Mouse (Mus musculus): ENCODE measurements around the gene Msx1. TPM values are rescaled to one million over a fixed set of nuclear protein-coding genes. Genes with fewer than 3 reads are reported as not detected.
A peak's percentile ranks its signal among the peaks of the same experiment; 100 is the strongest.

The Msx1 gene
- 2.0 and 2.5 TPM in 2 replicates for polyA plus RNA-seq (2015; fragmentation: Nextera tagmentation; extraction: Ambion mirVana)

DNA sequence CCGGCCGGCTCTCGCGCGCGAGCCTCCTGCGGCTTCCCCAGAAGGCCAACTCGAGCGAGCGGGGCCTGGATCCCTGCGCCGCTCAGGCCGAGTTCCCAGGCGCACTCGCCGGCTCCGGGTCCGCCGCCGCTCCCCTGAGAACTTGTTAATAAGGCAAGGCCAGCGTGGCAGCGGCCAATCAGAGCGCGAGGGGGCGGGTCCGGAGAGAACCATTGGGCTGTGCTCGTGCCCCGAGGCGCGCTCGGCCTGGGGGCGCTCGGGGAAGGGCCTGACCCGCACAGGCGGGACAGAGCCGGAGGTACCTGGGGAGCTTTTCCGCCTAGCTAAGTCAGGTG lies at the start of gene Msx1:
Gene Msx1 (minus strand): TSS at position 123 of the 335 bp plus-strand sequence.
- peaks cover 88% of the 10 kb centered on the region for H3K27me3 ChIP-seq (ENCODE audit: control insufficient read depth, insufficient read depth, low read length)
- peak within 1 kb of the TSS; percentile 43 for H3K4me3 ChIP-seq (replicated peaks; ENCODE audit: low read length)
- peak within 1 kb of the TSS; percentile 74 for H3K4me2 ChIP-seq (ENCODE audit: low read depth, low read length)
- no peak within 1 kb of the TSS for H3K27ac ChIP-seq (ENCODE audit: low read length)
- 0 out of 2 replicates have a peak, but pooled peaks cover 2% of the 10 kb centered on the region for H3K9me3 ChIP-seq (replicated peaks; ENCODE audit: control insufficient read depth, low read length)
- peak within 1 kb of the TSS; percentile 54 for H3K9ac ChIP-seq (ENCODE audit: low read length)
- peak; percentile 90 for ATAC-seq (ENCODE audit: insufficient read depth, low FRiP score)
- peaks cover 9% of the 10 kb centered on the region for H3K4me1 ChIP-seq (ENCODE audit: control insufficient read depth, insufficient read depth, low read length)
- no peaks in the 10 kb centered on the region for H3K36me3 ChIP-seq (ENCODE audit: control insufficient read depth, insufficient read depth, low read length)
- under 1% methylated on average over 36 of the region's 37 CpGs for WGBS

- no peak overlapping the region for H3K4me2 ChIP-seq (ENCODE audit: low read depth, low read length)
- H3K27me3 ChIP-seq (ENCODE audit: control insufficient read depth, insufficient read depth, low read length) = no peaks in the 10 kb centered on the region
- no peaks in the 10 kb centered on the region for H3K9me3 ChIP-seq (replicated peaks; ENCODE audit: control insufficient read depth, low read length)
- H3K4me3 ChIP-seq (replicated peaks; ENCODE audit: low read length) = no peak overlapping the region
- no peak overlapping the region for H3K27ac ChIP-seq (ENCODE audit: low read length)
- 53% methylated on average over 6 of the region's 6 CpGs for WGBS
- ATAC-seq (ENCODE audit: insufficient read depth, low FRiP score) = no peak
- H3K36me3 ChIP-seq (ENCODE audit: control insufficient read depth, insufficient read depth, low read length) = no peaks in the 10 kb centered on the region
- no peak overlapping the region for H3K9ac ChIP-seq (ENCODE audit: low read length)
- H3K4me1 ChIP-seq (ENCODE audit: control insufficient read depth, insufficient read depth, low read length) = no peaks in the 10 kb centered on the region
These were observed 41.1 kb upstream of the Msx1 start for GRCm38 (mm10) chr5:37865471-37865870.

DNA sequence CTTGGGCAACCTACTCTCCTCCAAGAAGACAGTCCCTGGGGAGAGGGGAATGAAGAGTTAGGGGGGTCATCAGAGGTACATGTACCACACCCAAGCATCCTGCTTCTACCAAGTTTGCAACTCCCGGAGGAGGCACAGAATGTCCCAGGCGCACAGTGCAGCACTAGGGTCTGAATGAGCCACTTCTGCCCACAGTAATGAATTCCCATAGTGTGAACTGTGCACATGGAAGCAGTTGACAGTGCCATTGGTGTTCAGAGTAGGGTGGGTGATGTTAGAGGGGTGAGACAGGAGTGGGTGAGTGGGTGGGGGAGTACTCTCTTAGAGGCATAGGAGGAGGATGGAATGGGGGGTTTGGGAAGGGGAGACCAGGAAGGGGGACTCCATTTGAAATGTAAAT lies 39.9 kb upstream of the Msx1 start:
- Histone ChIP-seq H3K36me3 (ENCODE audit: control insufficient read depth, insufficient read depth, low read length) (no peaks in the 10 kb centered on the region), H3K27me3 (ENCODE audit: control insufficient read depth, insufficient read depth, low read length) (no peaks in the 10 kb centered on the region), H3K9me3 (replicated peaks; ENCODE audit: control insufficient read depth, low read length) (no peaks in the 10 kb centered on the region), H3K4me1 (ENCODE audit: control insufficient read depth, insufficient read depth, low read length) (no peaks in the 10 kb centered on the region), H3K9ac (ENCODE audit: low read length) (no peak overlapping the region), H3K4me2 (ENCODE audit: low read depth, low read length) (no peak overlapping the region), H3K4me3 (replicated peaks; ENCODE audit: low read length) (no peak overlapping the region), H3K27ac (ENCODE audit: low read length) (no peak overlapping the region)
- 89% methylated on average over 2 of the region's 2 CpGs for WGBS
- ATAC-seq (ENCODE audit: insufficient read depth, low FRiP score) = no peak

DNA sequence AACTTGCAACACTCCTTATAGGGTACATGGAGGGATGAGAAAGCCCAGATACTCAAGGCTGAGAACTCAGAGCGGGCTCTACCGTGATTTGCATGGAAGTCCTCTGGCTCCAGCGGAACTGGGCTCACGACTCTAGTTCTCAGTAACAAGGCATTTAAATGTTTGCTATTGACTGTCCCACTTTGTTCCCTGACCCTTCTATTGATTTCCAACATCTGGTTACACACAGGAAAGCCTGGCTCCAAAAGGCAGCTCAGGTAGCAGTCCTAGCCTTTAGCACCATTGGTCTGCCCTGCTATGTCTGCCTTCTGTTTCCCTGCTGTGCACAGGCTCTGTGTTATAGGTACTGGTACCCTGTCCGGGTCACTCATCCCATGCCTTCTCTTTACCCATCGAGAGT lies 36.5 kb upstream of the Msx1 start:
- Histone ChIP-seq H3K27me3 (ENCODE audit: control insufficient read depth, insufficient read depth, low read length) (no peaks in the 10 kb centered on the region), H3K9me3 (replicated peaks; ENCODE audit: control insufficient read depth, low read length) (no peaks in the 10 kb centered on the region)

GRCm38 (mm10) chr5:37860151-37860721 lies 35.9 kb upstream of the Msx1 start:
- 53% methylated on average over 7 of the region's 7 CpGs for WGBS
- H3K9ac ChIP-seq (ENCODE audit: low read length) = no peak overlapping the region
- no peak overlapping the region for H3K4me3 ChIP-seq (replicated peaks; ENCODE audit: low read length)
- H3K27me3 ChIP-seq (ENCODE audit: control insufficient read depth, insufficient read depth, low read length) = no peaks in the 10 kb centered on the region
- no peaks in the 10 kb centered on the region for H3K36me3 ChIP-seq (ENCODE audit: control insufficient read depth, insufficient read depth, low read length)
- no peak overlapping the region for H3K4me2 ChIP-seq (ENCODE audit: low read depth, low read length)
- H3K4me1 ChIP-seq (ENCODE audit: control insufficient read depth, insufficient read depth, low read length) = no peaks in the 10 kb centered on the region
- no peak overlapping the region for H3K27ac ChIP-seq (ENCODE audit: low read length)
- H3K9me3 ChIP-seq (replicated peaks; ENCODE audit: control insufficient read depth, low read length) = no peaks in the 10 kb centered on the region
- ATAC-seq (ENCODE audit: insufficient read depth, low FRiP score) = no peak

More for the DNA sequence above, 36.5 kb upstream of the Msx1 start:
- Histone ChIP-seq H3K27ac (ENCODE audit: low read length) (no peak overlapping the region), H3K36me3 (ENCODE audit: control insufficient read depth, insufficient read depth, low read length) (no peaks in the 10 kb centered on the region), H3K4me2 (ENCODE audit: low read depth, low read length) (no peak overlapping the region), H3K4me3 (replicated peaks; ENCODE audit: low read length) (no peak overlapping the region), H3K4me1 (ENCODE audit: control insufficient read depth, insufficient read depth, low read length) (no peaks in the 10 kb centered on the region), H3K9ac (ENCODE audit: low read length) (no peak overlapping the region)
- 67% methylated on average over 6 of the region's 6 CpGs for WGBS
- no peak for ATAC-seq (ENCODE audit: insufficient read depth, low FRiP score)

- H3K4me2 ChIP-seq (ENCODE audit: low read depth, low read length) = no peak overlapping the region
- H3K27ac ChIP-seq (ENCODE audit: low read length) = no peak overlapping the region
- H3K9me3 ChIP-seq (replicated peaks; ENCODE audit: control insufficient read depth, low read length) = no peaks in the 10 kb centered on the region
- no peak for ATAC-seq (ENCODE audit: insufficient read depth, low FRiP score)
- H3K27me3 ChIP-seq (ENCODE audit: control insufficient read depth, insufficient read depth, low read length) = no peaks in the 10 kb centered on the region
- H3K4me3 ChIP-seq (replicated peaks; ENCODE audit: low read length) = no peak overlapping the region
- 57% methylated on average over 14 of the region's 14 CpGs for WGBS
- no peaks in the 10 kb centered on the region for H3K36me3 ChIP-seq (ENCODE audit: control insufficient read depth, insufficient read depth, low read length)
- no peaks in the 10 kb centered on the region for H3K4me1 ChIP-seq (ENCODE audit: control insufficient read depth, insufficient read depth, low read length)
- H3K9ac ChIP-seq (ENCODE audit: low read length) = no peak overlapping the region
These were observed 33.6 kb upstream of the Msx1 start for GRCm38 (mm10) chr5:37857763-37858545.

GRCm38 (mm10) chr5:37856057-37856456 lies 31.7 kb upstream of the Msx1 start:
- H3K27me3 ChIP-seq (ENCODE audit: control insufficient read depth, insufficient read depth, low read length) = no peaks in the 10 kb centered on the region; the same call in 1 of the 2 replicates
- no peak overlapping the region for H3K9ac ChIP-seq (ENCODE audit: low read length)
- no peak overlapping the region for H3K27ac ChIP-seq (ENCODE audit: low read length)
- no peak overlapping the region for H3K4me3 ChIP-seq (replicated peaks; ENCODE audit: low read length)
- 38% methylated on average over 5 of the region's 5 CpGs for WGBS
- H3K36me3 ChIP-seq (ENCODE audit: control insufficient read depth, insufficient read depth, low read length) = no peaks in the 10 kb centered on the region
- no peaks in the 10 kb centered on the region for H3K4me1 ChIP-seq (ENCODE audit: control insufficient read depth, insufficient read depth, low read length)
- no peaks in the 10 kb centered on the region for H3K9me3 ChIP-seq (replicated peaks; ENCODE audit: control insufficient read depth, low read length)
- ATAC-seq (ENCODE audit: insufficient read depth, low FRiP score) = no peak
- H3K4me2 ChIP-seq (ENCODE audit: low read depth, low read length) = no peak overlapping the region

- H3K4me2 ChIP-seq (ENCODE audit: low read depth, low read length) = no peak overlapping the region
- H3K27ac ChIP-seq (ENCODE audit: low read length) = no peak overlapping the region
- 51% methylated on average over 6 of the region's 6 CpGs for WGBS
- H3K9me3 ChIP-seq (replicated peaks; ENCODE audit: control insufficient read depth, low read length) = no peaks in the 10 kb centered on the region
- no peaks in the 10 kb centered on the region for H3K4me1 ChIP-seq (ENCODE audit: control insufficient read depth, insufficient read depth, low read length)
- no peak overlapping the region for H3K9ac ChIP-seq (ENCODE audit: low read length)
- H3K4me3 ChIP-seq (replicated peaks; ENCODE audit: low read length) = no peak overlapping the region
- no peaks in the 10 kb centered on the region for H3K36me3 ChIP-seq (ENCODE audit: control insufficient read depth, insufficient read depth, low read length)
- ATAC-seq (ENCODE audit: insufficient read depth, low FRiP score) = no peak
- no peaks in the 10 kb centered on the region; the same call in 1 of the 2 replicates for H3K27me3 ChIP-seq (ENCODE audit: control insufficient read depth, insufficient read depth, low read length)
These were observed 29.9 kb upstream of the Msx1 start for GRCm38 (mm10) chr5:37854233-37854632.

DNA sequence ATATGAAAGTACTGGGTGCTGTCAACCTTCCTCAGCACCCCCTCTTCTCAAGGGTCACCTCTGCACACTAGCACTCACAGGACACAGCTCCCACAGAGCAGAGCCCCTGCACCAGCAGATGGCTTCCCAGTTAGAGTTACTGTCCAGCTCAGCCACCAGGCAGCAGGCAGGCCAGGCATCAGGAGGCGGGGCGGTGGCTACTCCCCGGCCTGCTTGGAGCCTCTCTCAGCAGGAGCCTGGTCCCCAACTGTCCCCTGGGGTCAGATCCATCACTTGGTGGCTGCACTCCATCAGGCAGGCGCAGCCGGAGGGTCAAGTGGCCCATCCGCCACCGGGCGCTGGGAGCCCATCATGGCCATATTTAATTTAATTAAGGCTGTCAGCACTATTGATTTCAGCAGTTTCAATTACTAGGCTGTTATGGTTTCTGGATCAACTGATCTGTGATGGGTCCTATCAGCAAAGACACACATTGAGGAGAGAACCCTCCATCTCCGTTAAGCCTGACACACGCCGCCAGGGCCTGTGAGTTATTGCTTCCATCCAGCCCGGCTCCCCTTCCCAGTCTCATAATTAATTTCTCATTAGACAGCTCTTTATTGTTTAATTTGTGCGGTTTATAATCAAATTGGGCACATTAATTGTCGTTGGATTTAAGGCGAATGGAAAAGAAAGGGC lies 27.1 kb upstream of the Msx1 start:
- no peak overlapping the region for H3K27ac ChIP-seq (ENCODE audit: low read length)
- H3K4me1 ChIP-seq (ENCODE audit: control insufficient read depth, insufficient read depth, low read length) = no peaks in the 10 kb centered on the region
- no peaks in the 10 kb centered on the region for H3K9me3 ChIP-seq (replicated peaks; ENCODE audit: control insufficient read depth, low read length)
- WGBS = 47% methylated on average over 15 of the region's 15 CpGs
- H3K36me3 ChIP-seq (ENCODE audit: control insufficient read depth, insufficient read depth, low read length) = no peaks in the 10 kb centered on the region
- no peak for ATAC-seq (ENCODE audit: insufficient read depth, low FRiP score)
- no peak overlapping the region for H3K4me2 ChIP-seq (ENCODE audit: low read depth, low read length)
- H3K9ac ChIP-seq (ENCODE audit: low read length) = no peak overlapping the region
- no peaks in the 10 kb centered on the region; the same call in 1 of the 2 replicates for H3K27me3 ChIP-seq (ENCODE audit: control insufficient read depth, insufficient read depth, low read length)
- no peak overlapping the region for H3K4me3 ChIP-seq (replicated peaks; ENCODE audit: low read length)

All from stomach, embryonic 16.5 days (tissue).